Mouse (Mus musculus): ENCODE measurements around the gene Klhdc2.

DNA sequence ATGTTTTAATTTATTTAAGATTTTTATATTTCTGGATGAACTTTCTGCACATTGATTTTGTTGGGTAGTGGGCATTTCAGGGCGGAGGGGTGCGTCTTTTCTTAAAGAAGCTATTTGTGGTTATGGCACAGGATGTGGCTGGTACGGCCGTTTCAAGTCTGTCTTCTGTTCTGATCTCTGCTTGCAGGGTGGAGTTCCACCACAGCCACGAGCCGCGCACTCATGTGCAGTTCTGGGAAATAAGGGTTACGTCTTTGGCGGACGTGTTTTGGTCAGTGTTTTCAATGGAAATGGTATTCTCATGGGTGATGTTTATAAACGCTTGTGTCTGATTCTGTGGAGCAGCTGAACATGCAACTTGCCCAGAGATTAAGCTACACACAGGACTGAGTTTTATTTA is 38.6 kb upstream of the Klhdc2 start:
- TF ChIP-seq EP300 (IDR thresholded peaks at IDR 0.05; ENCODE audit: low read depth) (no peak), CTCF (IDR thresholded peaks at IDR 0.05; ENCODE audit: low read depth) (no peak)
